Mouse (Mus musculus) right cerebral cortex, postnatal 4 days (tissue): ENCODE data around the gene Emcn.

ENCODE experiments used
- DNase-seq: peaks from one replicate; pipeline ENCODE4 v3.0.0-alpha.2; 2022

Emcn gene

DNA sequence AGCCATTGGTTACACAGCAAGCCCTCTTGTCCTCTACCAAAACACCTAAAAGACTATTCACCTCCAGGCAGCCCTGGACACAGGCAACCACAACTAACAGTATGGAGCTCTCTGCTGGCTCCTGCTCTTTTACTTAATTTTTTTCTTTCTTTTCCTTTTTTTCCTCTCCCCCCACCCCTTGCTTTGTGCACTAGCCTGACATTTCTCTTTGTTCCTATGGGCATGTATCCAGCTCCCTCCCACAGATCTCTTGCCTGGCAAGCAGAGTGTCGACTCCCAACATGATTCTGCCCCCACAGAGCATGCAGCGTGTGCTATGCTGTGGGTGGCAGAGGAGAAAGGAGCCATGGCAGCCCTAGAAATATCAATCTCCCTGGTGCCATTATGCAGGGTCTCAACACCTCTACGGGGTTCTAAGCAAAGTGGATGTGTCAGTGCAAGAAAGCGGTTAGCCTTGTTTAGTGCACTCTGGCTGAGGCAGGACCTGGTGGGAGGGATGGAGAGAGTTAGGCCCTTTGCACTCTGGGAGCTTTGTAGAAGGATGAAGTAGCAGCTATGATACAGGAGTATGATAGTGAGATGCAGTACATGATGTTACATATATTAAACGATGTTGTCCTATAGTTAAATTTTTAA is 74.7 kb downstream of the Emcn start:
- no peak for DNase-seq

DNA sequence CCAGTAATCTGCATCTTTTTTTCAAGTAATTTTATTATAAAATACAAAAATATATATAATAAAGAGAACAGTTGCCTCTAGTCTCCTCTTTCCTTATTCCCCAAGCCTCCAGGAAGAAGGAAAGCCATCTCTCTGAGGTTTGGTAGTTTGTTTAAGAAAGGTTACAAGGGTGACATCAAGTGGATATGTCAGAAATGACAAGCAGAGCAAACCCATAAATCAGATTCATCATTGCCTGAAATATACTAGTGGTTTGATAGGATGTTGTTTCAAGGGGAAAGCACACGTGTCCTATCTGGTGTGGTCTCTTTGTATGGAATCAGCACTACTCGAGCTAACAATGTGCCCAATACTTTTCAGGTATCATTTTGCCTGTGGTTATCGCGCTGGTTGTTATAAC is 77.8 kb downstream of the Emcn start:
- no peak for DNase-seq

DNA sequence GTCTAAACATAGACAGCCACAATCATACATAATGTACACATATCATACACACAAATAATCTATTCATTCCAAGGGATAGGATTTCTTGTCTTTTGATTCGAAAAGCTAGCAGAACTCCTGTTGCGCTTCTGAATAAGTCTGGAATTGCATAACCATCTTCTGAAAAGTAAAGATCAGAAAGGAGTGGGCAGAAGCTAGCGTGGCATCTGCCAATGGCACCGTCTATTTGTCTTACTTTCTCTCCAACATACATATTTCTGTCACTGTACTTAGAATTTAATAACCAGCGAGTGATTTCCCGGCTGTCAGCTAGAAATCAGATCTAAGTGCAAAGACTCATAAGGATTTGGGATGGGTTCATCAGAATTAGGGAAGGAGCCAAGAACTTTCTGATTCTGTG is 88.6 kb downstream of the Emcn start:
- DNase-seq: no peak

DNA sequence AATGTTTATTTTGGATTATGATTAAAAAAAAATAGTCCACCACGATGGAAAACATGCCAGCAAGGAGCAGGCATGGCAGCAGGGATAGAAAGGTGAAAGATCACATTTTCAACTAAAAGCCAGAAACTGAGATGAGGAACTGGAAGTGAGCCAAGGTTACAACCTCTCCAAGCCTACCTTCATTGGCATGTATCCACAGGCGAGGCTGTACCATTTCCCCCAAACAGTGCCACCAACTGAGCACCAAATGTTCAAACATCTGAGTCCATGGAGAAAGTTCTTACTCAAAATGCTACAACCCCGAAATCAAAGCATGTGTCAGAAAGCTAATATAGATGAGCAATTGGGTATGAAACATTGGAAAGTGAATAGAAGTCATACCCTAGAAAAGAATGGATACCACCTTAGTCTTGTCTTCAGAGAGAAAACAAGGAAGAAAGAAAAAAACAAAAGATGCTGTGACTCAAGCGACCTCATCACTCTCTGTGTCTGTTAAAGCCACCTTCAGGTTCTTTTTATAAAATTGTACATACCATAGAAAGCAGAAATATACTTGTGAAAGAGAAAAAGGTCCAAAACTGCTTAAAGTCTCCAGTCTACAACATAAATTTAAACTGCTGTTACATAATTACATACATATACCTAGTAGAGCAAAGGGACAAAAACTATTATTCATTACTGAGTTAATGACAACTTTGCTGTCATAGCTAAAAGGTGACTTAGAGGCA is 124.2 kb downstream of the Emcn start:
- no peak for DNase-seq

DNA sequence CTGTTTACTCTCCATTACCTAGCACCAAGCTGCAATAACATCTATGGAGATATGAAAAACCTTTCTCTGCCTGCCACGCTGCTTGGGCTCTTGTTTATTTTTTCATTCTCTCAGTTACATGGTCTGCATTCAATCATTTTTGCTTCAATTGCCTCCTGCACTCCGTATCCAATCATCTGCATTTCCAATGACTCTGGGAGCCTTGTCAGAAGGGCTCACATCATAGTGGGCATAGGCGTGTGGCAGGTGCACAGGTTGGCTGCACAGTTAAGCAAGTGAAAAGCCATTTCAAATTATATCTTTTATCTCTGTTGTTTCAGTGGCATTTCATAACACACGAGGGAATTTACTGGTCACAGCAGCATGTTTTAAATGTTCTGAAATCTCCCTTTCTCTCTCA is 125.1 kb downstream of the Emcn start:
- no peak for DNase-seq

DNA sequence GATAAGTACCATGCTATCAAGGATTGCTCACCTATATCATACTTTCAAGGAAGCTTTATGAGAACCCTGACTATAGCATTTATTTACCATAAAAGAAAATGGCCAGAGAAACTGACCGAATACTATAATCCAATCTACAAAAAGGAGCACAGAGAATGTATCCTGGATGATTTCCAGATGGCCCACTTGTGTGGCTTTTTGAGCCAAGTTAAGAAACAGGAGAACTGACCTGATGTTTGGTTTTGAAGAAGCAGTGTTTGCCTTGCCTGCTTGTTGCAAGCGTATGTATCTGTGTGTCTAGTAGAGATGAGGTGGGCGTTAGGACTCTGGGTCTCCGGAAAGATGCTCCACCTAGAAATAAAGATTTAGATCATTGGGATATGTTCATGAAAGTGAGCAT is 125.9 kb downstream of the Emcn start:
- no peak for DNase-seq

DNA sequence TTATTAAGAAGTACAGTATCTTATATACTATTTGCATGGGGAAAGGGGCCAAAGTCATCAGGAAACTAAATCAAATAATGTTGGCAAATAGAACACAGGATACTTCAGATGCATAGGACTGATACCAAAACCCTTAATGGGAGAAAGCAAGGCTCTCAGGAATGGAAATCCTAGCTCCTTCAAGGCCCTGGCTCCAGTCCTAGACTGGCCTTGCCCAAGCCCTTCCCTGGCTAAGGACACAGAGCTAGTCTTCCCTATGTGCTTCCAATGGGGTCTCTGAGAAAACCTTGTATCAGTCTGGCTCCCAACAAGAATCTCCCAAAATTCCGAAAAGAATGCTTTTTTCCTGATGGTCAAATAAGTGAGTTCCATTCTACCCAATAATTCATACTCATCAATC is 126.5 kb downstream of the Emcn start:
- DNase-seq: no peak

DNA sequence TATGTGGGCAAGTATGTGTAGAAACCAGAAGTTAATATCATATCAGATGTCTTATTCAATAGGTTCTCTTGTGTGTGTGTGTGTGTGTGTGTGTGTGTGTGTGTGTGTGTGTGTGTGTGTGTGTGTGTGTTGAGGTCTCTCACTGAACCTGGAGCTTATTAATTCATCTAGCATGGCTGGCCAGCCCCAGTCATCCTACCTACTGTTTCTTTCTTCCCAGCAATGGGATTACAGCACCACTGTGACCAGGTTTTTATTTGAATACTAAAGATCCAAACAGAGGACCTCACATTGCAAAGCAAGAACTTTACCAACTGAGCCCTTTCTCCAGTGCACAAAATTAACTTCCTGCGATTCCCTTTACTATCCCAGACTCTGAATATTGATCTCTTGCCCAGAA is 131.3 kb downstream of the Emcn start:
- DNase-seq: no peak

DNA sequence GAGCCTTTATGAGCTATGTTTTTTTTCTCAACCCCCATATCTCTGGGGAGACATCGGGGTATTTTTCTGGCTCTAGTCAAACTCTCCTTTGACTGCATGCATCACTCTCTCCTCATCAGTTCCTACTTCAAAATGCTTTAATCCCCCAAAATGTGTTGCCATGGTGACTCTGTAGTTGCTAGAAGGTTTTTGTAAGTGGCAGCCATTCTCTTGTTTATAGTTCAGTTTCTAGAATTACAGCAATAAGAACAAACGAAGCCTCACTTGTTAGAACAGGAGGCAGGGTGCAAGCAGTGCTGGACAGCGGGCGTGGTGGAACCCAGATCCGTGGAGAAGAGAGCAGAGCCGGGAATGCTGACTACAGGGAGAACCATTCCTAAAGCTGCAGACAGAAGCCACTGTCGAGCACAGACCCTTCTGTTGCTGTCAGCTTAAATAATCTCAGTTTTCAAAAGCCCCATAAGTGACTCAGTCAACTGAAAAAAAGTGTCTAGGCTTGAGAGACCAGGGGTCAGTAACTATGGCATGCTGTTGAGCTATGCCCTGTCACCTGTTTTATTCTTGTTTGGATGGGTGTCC is 139.0 kb downstream of the Emcn start:
- DNase-seq: peak; percentile 8

DNA sequence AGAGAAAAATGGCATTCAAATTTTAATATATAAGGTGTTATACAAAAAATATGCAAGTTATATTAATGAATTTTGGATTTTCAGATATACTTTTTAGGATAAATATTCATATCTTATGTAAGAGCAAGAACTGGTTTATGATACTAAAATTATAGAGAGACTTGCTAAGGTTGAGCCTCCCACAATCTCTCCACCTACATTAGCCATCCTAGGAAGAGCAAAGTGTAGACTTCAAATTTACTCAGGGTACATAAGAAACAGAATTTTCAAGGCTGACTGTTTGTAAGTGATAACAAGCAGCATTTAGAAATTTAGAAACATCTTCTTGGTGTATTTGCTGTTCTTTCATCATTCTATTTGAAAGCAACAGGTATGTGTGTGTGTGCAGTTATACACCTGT is 140.3 kb downstream of the Emcn start:
- DNase-seq: no peak
